Mouse (Mus musculus): ENCODE data around the gene Il27ra.

DNA sequence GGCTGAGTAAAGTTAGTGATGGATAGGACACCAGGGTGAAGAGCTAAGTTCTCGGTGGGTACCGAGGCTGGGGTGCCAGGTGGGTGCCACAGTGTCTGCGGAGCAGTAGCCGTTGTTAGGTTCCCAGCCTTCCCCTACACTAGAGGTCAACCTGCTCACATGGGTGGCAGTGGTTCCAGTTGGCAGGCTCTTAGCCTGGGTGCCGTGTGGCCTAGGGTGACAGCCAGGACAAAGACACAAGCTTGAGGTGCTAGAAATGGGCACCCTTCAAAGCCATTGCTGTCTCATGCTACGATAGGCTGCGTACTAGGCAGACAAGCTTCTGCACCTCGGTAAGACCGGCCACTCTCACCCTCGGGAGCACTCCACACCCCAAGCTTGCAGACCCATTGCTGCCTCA, 29.9 kb upstream of the Il27ra start:
- TF ChIP-seq CTCF (IDR thresholded peaks at IDR 0.05; ENCODE audit: borderline replicate concordance, insufficient read depth, low read length) (no peak), POLR2A (IDR thresholded peaks at IDR 0.05; ENCODE audit: low read depth, low read length) (no peak)

All from embryonic fibroblast, embryonic 13.5 days (primary cell).